Comparison of ENCODE assay signal across 9 mouse cellular contexts in genomic region chr4:109405415-109405814, GRCm38 (mm10). TPM values are rescaled to one million over a fixed set of nuclear protein-coding genes. Genes with fewer than 3 reads are reported as not detected.
DNase-seq lines count a peak whose midpoint lies in the region; ATAC-seq and TF ChIP-seq lines count a peak whose summit lies in the region.
"Had no signal": no experiment of that assay in that cellular context is flagged by ENCODE, and none has a peak within 500 bp of the region (broad histone marks: within the 10 kb centered on the region; RNA-seq: fewer than 3 reads in every experiment).

No protein-coding gene starts in this region.

- H3K4me3 ChIP-seq in kidney, embryonic 16.5 days (ENCODE audit: low read length): no peak overlapping the region
- no peak overlapping the region for H3K4me3 ChIP-seq in embryonic facial prominence, embryonic 15.5 days (replicated peaks)
- 0 out of 2 replicates have a peak overlapping the region, but pooled peaks have one; percentile 4 for H3K4me3 ChIP-seq in intestine, embryonic 14.5 days (ENCODE audit: low read depth, low read length)
- H3K4me3 ChIP-seq in midbrain, postnatal 0 days (ENCODE audit: low read depth, low read length): no peak overlapping the region

- no peaks in the 10 kb centered on the region for H3K36me3 ChIP-seq in kidney, embryonic 16.5 days (ENCODE audit: insufficient read depth, low read length)
- no peaks in the 10 kb centered on the region for H3K36me3 ChIP-seq in embryonic facial prominence, embryonic 15.5 days
- no peaks in the 10 kb centered on the region for H3K36me3 ChIP-seq in intestine, embryonic 14.5 days (ENCODE audit: control insufficient read depth, insufficient read depth, low read length)
- H3K36me3 ChIP-seq in midbrain, postnatal 0 days (ENCODE audit: insufficient read depth, low read length): no peaks in the 10 kb centered on the region

- H3K27me3 ChIP-seq in kidney, embryonic 16.5 days (ENCODE audit: insufficient read depth, low read length): no peaks in the 10 kb centered on the region
- H3K27me3 ChIP-seq in embryonic facial prominence, embryonic 15.5 days: no peaks in the 10 kb centered on the region
- no peaks in the 10 kb centered on the region for H3K27me3 ChIP-seq in intestine, embryonic 14.5 days (replicated peaks; ENCODE audit: control insufficient read depth, insufficient read depth, low read length)
- H3K27me3 ChIP-seq in midbrain, postnatal 0 days (ENCODE audit: insufficient read depth, low read length): no peaks in the 10 kb centered on the region

- H3K4me1 ChIP-seq in kidney, embryonic 16.5 days (ENCODE audit: insufficient read depth, low read length): peaks cover 17% of the 10 kb centered on the region
- peaks cover 31% of the 10 kb centered on the region for H3K4me1 ChIP-seq in embryonic facial prominence, embryonic 15.5 days
- peaks cover 11% of the 10 kb centered on the region for H3K4me1 ChIP-seq in intestine, embryonic 14.5 days (replicated peaks; ENCODE audit: control insufficient read depth, insufficient read depth, low read length)
- H3K4me1 ChIP-seq in midbrain, postnatal 0 days (ENCODE audit: insufficient read depth, low read length): peaks cover 8% of the 10 kb centered on the region; the same call in 1 of the 2 replicates

- no peak for TF ChIP-seq CTCF in midbrain, postnatal 0 days (IDR thresholded peaks at IDR 0.05)

- no peak for DNase-seq in kidney, postnatal 14 days
- no peak for DNase-seq in intestine, embryonic 14.5 days (ENCODE audit: low spot score)
- no peak for DNase-seq in midbrain, postnatal 0 days (ENCODE audit: low spot score)
- DNase-seq in right cerebral cortex, postnatal 4 days: no peak
- DNase-seq: thymus, postnatal 14 days had no signal

- H3K27ac ChIP-seq in kidney, embryonic 16.5 days (ENCODE audit: low read length): peak overlapping the region; percentile 49
- no peak overlapping the region for H3K27ac ChIP-seq in embryonic facial prominence, embryonic 15.5 days (replicated peaks)
- peak overlapping the region; percentile 51; the same call in 1 of the 2 replicates for H3K27ac ChIP-seq in intestine, embryonic 14.5 days (ENCODE audit: low read depth)
- no peak overlapping the region for H3K27ac ChIP-seq in midbrain, postnatal 0 days (ENCODE audit: low read depth, low read length)

- ATAC-seq in kidney, embryonic 16.5 days (ENCODE audit: low FRiP score, low TSS enrichment): no peak
- no peak for ATAC-seq in embryonic facial prominence, embryonic 15.5 days (ENCODE audit: insufficient number of reproducible peaks, low FRiP score, low TSS enrichment, low read depth)
- no peak for ATAC-seq in intestine, embryonic 14.5 days (replicated peaks; ENCODE audit: low FRiP score, low TSS enrichment, low read depth)
- ATAC-seq in midbrain, postnatal 0 days (ENCODE audit: low FRiP score): no peak
- no peak for ATAC-seq in megakaryocyte-erythroid progenitor cell, adult 5-6 weeks (replicated peaks; ENCODE audit: low FRiP score, low TSS enrichment, poor library complexity, severe bottlenecking)
- ATAC-seq in inflammation-experienced regulatory T-cells, adult 6 months: no peak

- no peak overlapping the region for H3K9ac ChIP-seq in kidney, embryonic 16.5 days (replicated peaks; ENCODE audit: low read length)
- no peak overlapping the region for H3K9ac ChIP-seq in embryonic facial prominence, embryonic 15.5 days
- H3K9ac ChIP-seq in intestine, embryonic 14.5 days (ENCODE audit: low read length): no peak overlapping the region
- H3K9ac ChIP-seq in midbrain, postnatal 0 days (replicated peaks; ENCODE audit: low read length, poor library complexity, severe bottlenecking): no peak overlapping the region

- no peaks in the 10 kb centered on the region for H3K9me3 ChIP-seq in kidney, embryonic 16.5 days (ENCODE audit: low read length)
- H3K9me3 ChIP-seq in embryonic facial prominence, embryonic 15.5 days (replicated peaks): no peaks in the 10 kb centered on the region
- no peaks in the 10 kb centered on the region for H3K9me3 ChIP-seq in intestine, embryonic 14.5 days (ENCODE audit: control insufficient read depth, low read length)
- no peaks in the 10 kb centered on the region for H3K9me3 ChIP-seq in midbrain, postnatal 0 days (ENCODE audit: low read length)

- 52% methylated on average over 8 of the region's 8 CpGs for WGBS in kidney, embryonic 16.5 days
- 59% methylated on average over 8 of the region's 8 CpGs for WGBS in embryonic facial prominence, embryonic 15.5 days
- 61% methylated on average over 8 of the region's 8 CpGs for WGBS in intestine, embryonic 14.5 days
- 55% methylated on average over 8 of the region's 8 CpGs for WGBS in midbrain, postnatal 0 days

- H3K4me2 ChIP-seq in kidney, embryonic 16.5 days (replicated peaks; ENCODE audit: low read depth, low read length): no peak overlapping the region
- peak overlapping the region; percentile 99 for H3K4me2 ChIP-seq in embryonic facial prominence, embryonic 15.5 days (replicated peaks)
- H3K4me2 ChIP-seq in intestine, embryonic 14.5 days (ENCODE audit: low read length): peak overlapping the region; percentile 98
- H3K4me2 ChIP-seq in midbrain, postnatal 0 days (ENCODE audit: low read depth, low read length, poor library complexity, severe bottlenecking): peak overlapping the region; percentile 97

RNA-seq across cellular contexts. Expression of gene Ttc39a, which starts 1.0 kb away (rescaled TPM):
- 4.8 and 6.0 TPM in 2 replicates for polyA plus RNA-seq in kidney, embryonic 16.5 days (2015; fragmentation: Nextera tagmentation; extraction: Ambion mirVana)
- 6.6 and 7.5 TPM in 2 replicates for polyA plus RNA-seq in embryonic facial prominence, embryonic 15.5 days (2015; fragmentation: Nextera tagmentation; extraction: Ambion mirVana)
- polyA plus RNA-seq in intestine, embryonic 14.5 days (2014; fragmentation: Nextera tagmentation; extraction: Ambion mirVana): 11.9 and 14.7 TPM in 2 replicates
- total RNA-seq in midbrain, postnatal 0 days (2014; rRNA removed): 3.2 and 5.2 TPM in 2 replicates
- 4.7 TPM in 2 replicates for polyA plus RNA-seq in midbrain, postnatal 0 days (2015; fragmentation: Nextera tagmentation; extraction: Ambion mirVana)
- 3.3 and 5.1 TPM in 2 replicates for total RNA-seq in megakaryocyte-erythroid progenitor cell, adult 5-6 weeks (2014; fragmentation: Nextera tagmentation)
- 2.0 and 2.6 TPM in 2 replicates for total RNA-seq in megakaryocyte-erythroid progenitor cell, adult 5-6 weeks (2017)
- polyA plus RNA-seq in inflammation-experienced regulatory T-cells, adult 6 months (2017; shearing (Covaris generic)): under 1 TPM in 2 of 3 experiments, not detected in 1; 0.17 to 0.41 TPM

Comparison
In these comparisons a context has a peak if more than half of its experiments do, and no peak if none do; other contexts are left out.
1. H3K27ac ChIP-seq: peak in kidney, embryonic 16.5 days (single experiment) and intestine, embryonic 14.5 days (single experiment); none in embryonic facial prominence, embryonic 15.5 days (single experiment) and midbrain, postnatal 0 days (single experiment).